Mouse (Mus musculus): ENCODE measurements around the gene Grid2.

Gene Grid2

DNA sequence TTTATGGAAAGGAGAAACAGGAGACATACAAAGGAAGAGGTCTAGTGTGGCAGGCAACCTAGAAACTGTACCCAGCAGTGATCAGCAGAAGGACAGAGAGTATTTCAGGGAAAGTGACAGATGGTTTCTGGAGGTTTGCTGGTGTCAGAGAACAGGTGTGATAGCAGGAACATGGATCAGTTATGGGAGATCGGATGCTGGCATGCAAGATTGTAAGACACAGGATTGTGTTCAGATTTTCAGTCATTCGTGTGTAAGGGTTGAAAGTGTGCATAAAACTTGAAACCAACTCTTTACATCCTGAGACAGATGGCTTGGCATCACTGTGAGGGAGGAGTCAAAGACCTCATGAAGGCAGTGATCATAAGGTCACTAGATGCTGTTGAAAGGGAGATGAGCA, 817.7 kb downstream of the Grid2 start:
- no peak for DNase-seq

DNA sequence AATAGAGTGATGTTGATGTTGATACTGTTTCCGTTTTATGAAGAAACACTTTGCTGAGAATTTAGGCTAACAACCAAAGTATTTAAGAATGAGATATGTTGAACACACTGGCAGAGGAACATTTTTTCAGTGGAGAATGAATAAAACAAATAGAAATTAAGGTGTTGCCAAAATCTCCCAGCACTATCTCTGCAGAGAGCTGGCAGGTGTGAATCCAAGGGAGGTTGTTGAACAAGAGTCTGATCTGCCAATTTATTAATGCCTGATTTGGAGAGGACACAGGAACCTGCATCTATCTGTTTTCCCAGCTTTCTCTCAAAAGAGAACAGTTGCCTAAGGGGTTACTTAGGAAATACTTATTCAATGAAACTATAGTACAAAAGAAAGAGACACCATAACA, 822.2 kb downstream of the Grid2 start:
- DNase-seq: no peak

DNA sequence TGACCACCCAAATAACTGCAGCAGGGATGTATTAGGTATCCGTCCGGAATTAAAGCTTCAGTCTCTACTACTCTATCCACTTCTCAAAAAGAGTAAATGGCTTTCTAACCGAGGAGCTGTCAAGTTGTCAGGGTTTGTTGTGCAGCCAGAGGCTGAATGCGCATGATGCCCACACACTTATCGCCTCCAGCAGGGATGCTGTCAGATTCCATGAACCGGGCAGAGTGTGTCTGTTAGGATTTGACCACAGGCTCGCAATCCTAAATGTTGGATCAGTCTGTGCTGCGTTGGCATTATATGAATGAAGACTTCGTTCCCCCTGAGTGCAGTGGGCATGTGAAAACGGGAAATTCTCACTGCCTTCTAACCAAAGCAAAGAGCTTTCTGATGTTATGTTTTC, 843.0 kb downstream of the Grid2 start:
- no peak for DNase-seq

DNA sequence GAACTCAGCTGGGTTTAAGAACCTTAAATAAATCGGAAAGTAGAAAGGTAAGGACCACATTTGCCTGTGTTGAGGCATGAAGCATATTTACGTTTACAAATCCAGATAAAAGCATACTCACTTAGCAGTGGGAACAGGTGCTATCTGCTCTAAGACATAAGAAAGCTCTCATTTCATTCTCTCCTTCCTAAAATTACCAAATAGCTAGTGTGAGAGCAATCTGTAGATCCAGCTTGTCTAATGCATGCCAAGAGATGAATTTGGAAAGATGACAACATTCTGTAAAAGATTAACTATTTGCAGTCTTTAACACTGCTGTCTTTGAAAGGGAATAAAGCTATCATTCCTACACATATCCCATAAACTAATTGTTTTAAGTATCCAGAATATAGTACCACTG, 858.9 kb downstream of the Grid2 start:
- DNase-seq: no peak

DNA sequence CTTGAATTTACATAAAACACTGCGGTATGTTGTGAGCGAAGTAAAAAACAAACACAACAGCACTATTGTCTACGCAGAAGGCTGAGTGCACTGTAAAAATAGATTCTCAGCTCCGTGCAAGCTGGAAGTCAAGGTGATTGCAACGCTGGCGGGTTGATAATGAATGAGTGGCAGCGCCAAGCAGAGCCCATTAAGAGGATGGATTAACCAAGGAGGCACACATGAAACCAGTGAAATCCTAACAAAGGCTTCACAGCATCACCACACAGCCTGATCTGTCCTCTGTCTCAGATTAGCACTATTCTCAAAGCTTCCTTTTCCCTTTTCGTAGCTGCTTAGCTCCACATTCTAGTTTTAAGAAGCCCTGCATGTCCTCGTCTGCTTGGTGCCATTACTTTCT, 880.6 kb downstream of the Grid2 start:
- DNase-seq: no peak

DNA sequence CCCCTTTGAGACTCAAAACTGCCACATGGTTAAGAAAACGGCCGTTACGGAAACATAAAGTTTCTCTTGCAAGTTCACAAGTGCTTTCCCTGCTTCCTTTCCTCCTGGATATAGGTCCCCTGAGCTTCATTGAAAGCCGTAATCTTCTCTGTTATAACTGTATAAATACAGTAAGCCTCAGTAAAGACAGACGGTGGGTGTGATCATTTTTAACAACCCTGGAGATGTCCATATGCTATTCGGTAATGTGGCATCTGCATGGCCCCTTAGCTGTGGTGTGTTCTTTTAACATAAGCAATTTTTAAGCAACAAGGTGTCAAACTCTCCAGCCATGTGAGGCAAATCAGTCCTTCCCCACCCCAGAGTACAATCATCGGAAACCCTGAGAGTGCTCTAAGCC, 892.9 kb downstream of the Grid2 start:
- no peak for DNase-seq

DNA sequence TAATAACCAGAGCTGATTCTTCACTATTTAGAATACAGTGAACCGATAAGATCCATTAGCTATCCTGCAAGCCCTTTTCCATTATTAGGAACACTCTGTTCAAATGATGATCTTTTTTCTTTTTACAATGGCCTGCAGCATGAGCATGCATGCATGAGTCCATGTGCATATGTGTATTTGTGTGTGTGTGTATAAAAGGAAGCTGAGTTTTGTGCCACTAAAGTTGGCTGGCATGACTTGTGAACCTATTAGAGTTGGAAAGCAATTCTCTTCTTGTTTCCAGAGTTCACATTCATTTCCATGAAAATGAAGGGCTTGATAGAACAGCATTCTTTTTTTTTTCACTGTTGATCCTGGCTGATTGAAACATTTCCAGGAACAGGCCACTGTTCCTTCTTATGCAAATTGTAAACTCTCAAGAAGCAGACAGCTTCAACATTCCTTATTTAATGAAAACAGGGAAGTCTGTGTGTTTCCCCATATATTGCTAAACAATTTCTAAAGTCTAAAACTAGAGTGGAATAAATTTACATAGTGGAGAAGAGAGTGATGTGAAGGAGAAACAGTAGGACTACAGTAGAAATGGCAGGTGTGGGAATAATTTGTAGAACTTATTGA, 919.4 kb downstream of the Grid2 start:
- no peak for DNase-seq

DNA sequence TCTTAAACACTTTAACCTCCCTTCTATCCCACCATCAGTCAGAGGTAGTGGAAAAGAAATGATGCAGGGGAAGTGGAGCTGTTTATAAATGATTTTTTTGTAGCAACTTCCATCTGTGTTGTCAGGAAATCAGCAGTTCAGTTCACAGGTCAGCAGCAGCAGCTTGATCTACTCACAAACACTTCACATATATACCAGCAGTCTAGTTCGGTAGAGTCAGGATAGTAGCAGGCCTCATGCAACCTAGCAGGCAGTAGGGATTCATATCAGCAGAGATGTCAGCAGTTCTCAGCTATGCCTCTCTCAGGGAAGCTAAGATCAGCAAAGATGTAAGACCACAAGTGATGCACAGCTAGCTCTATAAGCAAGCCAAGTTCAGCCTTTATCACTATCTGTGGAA, 938.0 kb downstream of the Grid2 start:
- no peak for DNase-seq

DNA sequence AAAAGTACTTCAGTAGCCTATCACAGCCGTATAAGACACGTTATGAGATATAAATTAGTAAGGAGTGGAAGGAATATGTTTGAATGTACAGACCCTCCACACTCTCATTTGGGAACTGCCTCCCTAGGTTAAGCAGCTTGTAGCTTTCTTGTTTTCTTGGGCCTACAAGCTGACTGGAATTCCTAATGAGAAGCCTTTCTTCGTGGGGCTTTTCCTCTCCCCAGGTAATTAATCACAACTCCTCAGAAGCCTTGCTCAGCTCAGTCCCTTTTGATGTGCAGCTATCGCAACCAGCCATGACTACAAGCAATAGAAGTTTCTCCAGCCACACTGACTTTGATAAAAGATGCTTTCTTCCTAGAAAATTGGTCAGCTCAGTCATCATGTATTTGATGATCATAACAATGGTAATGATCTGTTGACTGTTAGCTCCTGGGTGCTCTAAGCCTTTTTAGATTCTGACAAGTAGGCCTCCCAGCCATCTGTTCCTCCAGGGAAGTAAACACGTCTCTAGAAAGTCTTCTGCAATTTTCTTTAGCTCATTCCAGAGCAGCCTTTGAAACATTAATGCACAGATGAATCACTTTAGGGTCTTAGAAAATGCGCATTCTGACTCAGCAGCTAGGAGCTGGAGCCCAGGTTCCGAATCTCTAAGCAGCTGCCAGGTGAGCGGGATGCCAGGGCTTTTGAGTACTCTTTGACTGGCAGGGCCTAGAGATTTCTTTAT, 946.9 kb downstream of the Grid2 start:
- no peak for DNase-seq

DNA sequence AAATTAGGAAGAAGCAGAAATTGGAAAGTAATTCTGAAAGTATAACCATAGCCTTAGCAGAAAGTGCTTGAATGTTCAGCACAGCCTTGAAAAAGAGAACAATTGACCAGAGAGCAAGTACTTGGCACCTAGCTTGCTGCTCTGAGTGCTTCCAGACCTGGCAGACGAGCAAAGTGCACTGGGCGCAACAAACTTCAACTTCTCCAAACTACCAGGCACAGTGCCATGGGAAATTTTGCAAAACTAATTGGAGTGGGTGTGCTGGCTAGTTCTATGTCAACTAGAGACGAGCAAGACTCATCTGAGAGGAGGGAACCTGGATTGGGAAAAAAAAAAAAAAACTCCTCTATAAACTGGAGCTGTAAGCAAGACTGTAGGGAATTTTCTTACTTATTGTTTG, 980.7 kb downstream of the Grid2 start:
- DNase-seq: peak; percentile 2

DNA sequence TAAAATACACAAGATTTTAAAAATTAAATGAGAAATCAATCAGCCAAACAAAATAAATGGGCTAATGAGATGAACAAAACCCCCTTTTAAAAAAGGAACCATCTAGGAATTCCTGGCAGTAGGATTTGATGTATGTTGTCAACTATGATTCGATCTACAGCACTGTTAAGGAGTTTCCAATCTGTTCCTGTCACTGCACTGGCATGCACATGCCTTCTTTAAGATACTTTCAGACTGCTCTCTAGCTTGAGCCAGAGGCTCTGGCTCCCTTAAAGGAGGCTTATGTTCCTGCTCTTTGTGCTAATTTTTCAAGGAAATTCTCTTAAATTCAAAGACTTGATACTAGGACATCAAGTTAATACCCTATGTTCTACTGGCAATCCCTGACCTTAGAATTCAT, 984.9 kb downstream of the Grid2 start:
- DNase-seq: no peak

DNA sequence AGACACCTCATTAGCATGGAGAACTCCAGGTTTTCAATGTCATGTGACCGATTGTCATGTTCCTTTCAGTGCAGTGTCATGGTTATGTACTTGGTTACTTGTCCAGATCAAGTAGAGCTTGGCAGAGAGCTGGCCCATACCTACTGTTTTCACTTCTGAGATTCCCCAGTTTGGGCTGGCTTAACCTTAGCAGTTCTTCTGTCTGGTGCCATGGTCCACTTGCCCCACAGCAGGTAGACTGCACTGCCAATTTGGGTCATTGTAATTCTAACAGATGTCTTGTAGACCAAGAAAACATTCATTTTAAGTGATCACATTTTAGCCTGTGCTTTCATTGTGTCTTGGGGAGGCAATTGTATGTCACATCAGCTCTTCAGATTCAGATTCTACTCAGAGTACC, 990.3 kb downstream of the Grid2 start:
- DNase-seq: no peak

DNA sequence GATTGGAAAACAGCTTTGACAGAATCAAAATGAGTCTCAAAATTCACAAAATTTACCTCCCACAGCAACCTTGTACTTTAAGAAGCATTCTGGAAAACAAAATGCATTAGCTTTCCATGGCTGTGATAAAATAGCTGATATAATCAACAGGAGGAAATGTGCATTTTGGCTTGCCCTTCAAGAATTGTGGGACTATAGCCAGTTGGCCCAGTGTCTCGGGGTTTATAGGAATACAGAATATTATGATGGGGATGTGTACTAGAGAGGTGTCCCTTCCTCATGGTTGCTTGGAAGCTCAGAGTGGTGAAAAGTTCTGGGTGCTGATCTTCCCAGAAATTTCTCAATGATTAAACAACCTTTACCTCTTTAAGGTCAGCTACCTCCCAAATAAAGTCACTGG, 995.4 kb downstream of the Grid2 start:
- DNase-seq: no peak

DNA sequence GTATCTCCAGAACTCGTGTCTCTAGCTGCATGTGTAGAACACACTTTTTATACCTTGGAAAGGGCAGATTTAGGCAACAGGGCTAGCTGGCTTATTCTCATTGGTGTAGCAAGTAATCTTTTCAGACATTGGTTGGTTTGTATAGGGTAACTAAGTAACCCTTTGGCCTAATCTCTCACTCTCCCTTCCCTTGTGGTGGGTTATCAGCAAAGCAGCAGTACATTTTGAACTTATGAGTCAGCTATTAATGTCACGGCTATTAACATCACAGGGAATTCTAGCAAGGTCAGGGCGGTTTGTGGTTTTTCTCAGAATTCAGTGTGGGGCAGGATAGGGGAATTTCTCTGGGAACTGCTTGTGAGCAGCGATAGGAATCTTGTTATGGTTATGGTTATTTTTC, 1007.8 kb downstream of the Grid2 start:
- DNase-seq: no peak

DNA sequence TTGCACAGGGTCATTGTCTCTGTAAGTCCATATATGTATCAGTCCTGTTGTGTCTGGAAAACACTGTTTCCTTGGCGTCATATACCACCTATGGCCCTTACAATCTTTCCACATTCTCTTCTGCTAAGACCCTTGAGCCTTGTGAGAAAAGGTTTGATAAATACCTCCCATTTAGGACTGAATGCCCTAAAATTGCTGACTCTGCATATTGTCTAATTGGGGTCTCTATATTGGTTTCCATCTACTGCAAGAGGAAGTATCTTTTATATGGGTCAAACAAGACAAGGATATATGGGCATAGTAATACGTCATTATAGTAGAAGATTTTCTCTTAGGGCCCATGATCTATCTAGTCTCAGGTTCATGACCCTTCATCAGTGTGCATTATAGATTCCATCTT, 1008.5 kb downstream of the Grid2 start:
- DNase-seq: no peak

DNA sequence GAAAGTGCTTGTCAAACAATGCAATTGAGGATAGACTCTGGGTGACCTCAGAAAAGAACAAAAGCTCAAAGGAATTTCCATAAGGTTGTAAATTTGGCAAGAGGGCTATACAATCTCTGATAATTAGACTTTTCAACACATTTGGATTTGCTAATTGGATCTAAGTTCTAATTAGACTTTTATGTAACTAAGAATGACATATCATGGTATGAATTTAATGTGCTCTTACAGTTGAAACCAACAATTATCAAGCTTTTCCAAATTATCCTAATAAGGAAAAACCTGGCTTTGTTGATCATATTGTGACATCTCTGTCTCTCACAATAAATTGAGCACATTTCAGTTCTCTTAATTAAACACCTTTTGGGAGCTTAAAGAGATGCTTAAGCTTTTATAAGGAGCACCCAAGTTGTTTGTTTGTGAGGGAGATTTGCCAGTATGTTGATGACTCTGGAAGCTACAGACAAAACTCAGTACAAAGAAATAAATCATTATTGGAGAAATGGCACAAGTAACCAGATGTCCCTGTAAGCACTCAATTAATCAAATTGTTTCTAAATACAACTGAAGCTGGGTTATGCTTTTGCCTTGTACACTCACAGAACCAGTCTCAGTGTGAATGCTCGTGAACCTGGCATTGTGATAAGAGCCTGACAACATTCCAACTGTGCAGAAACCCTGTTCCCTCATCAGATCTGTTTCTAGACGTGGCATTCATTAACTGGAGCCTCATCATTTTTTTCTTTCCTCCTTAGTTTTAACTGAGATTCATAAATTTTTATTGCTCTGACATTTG, 1018.8 kb downstream of the Grid2 start:
- DNase-seq: no peak

DNA sequence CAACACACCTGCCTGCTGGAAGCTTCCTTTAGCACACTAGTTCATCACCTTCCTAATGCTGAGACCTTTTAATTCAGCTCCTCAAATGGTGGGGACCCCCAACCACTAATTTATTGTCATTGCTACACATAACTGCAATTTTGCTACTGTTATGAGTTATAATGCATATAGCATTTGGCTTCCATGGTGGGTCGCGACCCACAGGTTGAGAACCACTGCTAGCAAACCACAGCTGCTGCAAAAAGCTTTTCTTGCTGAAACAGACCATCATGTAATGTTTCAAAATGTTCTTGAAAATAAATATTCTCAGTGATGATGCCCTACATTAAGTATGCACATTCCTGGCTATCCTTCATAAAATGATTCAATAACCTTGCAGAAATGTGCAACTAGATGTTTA, 1024.3 kb downstream of the Grid2 start:
- DNase-seq: no peak

DNA sequence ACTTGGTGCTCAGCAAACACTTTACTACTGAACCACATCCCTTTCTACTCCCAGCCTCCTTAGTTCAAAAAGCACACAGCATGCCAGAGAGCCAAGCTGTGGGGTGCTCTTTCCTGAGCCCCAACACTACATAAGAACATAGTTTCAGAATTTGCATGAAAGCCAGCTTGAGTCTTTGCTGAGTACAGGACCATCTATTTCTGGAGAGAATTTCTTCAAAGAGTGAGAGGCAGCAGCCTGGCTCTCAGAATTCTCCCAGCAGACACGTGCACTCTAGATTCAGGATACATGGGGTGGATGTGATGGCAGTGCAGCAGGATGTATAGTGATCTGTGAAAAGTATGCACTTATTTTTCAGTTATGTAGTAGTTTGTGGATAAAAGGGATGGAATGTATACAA, 1038.1 kb downstream of the Grid2 start:
- DNase-seq: no peak

DNA sequence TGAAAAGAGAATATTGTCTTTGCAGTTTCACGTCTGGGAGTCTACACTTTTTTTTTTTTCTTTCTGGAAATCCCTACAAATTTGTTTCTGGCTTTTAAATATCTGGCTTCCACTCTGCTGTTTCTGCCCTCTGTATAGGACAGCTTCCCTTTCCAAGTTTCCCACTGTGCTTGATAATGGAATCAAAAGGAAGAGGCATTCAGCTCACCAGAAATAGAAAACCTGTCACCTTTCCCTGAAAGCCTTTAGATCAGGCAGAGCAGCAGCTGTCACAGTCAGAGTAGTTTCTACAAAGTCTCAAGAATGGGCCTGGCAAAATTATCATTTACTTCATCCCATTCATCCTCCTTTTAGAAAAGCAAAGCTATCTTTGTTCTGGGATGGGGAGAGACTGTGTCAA, 1042.0 kb downstream of the Grid2 start:
- DNase-seq: no peak

DNA sequence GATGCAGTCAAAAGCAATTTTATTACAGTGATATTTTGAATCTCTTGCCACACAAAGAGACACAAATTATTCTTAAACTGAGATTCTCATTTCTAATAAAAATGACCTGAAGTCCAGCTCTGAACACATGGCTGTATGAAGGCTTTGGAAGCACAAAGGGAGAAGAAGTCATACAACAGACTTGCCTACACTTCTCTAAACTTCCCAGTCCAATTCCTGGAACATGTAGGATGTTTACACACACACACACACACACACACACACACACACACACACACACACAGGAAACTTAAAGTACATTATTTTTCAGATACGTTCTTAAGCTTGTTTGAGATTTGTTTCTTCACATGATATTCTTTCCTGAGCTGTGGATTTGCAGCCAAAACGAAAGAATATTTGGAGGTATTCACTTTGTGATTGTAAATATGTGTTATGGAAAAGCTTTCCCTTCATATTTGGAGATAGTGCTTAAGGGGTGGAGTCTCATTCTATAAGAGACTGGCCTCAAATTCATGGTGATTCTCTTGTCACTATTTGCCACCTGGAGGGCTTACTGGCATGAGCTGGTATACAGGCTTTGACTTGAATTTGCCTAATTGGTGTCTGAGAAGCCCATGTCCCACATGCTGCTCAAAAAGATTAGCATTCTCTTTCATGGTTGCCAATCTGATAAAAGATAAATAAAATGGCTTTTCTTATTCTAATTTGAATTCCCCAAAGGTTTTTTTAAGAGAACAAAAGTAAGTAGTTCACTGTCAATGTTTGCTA, 1049.2 kb downstream of the Grid2 start:
- DNase-seq: no peak

DNA sequence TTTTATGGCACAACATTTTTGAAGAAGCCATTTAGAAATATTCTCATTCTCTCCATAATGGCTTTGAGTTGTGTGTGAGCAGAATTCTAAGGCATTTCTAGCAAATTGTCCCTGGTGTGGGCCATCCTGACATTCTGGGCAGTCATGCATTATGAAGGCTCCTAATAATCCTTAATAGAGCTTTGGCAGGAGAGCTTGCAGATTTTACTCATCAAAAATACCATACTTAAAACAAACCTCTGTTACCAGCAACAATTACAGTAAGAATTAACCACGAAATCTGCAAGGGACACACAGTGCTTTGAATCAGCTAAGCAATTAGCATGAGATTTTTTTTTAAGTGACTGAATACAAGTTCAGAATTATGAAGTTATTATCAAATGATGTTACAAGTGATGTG, 1053.0 kb downstream of the Grid2 start:
- no peak for DNase-seq

DNA sequence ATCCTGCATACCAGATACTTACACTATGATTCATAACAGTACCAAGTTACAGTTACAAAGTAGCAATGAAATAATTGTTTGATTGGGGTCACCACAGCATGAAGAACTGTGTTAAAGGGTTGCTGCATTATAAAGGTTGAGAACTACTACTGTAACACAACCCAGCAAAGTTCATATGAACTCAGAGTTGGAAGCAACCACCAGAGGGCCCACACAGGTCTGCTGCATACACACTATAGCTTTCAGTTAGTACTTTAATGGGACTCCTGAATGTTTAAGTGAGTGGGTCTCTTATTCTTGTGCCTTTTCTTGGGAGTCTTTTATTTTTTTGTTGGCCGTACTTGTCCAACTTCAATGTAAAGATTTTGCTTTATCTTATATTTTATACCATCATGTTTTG, 1057.5 kb downstream of the Grid2 start:
- no peak for DNase-seq

DNA sequence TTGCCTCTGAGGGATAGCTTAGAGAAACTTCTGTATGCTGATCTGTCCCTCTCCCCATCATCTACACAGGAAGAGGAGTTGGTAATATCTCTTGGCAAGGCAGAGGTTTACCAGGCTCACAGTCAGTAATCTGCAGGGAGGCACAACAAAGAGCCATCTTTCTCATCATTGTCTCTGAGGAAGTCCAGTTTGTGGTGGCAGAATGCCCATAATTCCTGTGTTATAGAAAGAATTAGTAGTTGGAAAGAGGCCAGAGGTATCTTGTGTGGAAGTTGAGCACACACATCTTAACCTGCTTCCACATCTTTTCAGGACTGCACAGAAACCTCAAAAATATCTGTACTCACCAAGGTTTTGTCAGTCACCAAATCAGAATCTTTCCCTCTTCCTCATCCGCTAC, 1071.3 kb downstream of the Grid2 start:
- DNase-seq: no peak

DNA sequence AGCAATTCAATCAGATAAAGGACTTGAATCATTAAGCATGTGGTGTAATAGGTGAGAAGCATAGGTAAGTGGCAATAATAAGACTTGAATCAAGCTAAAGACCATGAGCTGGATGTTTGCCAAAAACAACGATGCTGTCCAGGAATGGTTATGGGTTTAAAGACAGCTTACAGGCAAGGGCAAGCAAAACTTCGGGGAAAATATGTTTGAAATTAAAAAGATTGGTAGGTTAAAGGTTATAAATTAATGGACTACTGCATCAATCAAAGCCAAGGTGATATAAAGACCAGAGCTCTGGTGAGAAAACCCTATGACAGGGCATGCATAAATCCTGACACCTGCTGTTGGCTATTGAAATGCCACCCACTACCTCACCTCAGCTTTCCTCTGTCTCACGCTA, 1072.2 kb downstream of the Grid2 start:
- no peak for DNase-seq

Measured in right cerebral cortex, postnatal 4 days (tissue).